Mouse (Mus musculus): ENCODE data around the gene Vps45.

Gene Vps45

DNA sequence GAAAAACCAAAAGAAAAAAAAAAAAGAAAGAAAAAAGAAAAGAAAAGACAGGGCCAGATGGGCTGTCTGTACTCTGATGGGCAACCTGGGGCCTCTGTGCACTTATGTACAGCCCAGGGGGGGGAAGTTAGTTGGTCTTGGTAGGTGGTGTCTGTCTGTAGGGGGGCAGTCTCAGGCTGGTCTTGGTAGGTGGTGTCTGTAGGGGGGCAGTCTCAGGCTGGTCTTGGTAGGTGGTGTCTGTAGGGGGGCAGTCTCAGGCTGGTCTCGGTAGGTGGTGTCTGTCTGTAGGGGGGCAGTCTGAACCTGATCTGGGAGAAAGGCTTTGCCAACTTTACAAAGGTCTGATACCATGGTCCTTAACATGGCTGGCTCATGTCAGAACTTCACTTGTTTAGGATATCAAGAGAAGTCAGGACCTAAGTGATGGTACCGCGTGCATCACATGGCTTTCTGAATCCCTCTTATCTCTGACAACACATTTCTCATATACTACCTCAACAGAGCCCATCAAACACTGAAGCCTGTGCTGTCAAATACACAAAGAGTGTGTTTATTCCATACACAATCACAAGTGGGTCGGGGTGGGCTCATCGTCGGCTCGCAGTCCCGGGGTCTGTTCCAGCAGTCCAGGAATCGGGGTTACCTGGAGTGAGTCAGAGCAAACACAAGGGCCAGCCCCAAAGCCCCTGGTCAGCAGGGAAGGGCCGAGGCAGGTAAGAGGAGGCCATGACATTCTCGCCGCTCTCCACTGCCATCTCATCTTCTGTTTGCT lies 58.8 kb downstream of the Vps45 start:
- no peak for DNase-seq (ENCODE audit: low read depth in 2 of 2, low spot score in 2 of 2)

DNA sequence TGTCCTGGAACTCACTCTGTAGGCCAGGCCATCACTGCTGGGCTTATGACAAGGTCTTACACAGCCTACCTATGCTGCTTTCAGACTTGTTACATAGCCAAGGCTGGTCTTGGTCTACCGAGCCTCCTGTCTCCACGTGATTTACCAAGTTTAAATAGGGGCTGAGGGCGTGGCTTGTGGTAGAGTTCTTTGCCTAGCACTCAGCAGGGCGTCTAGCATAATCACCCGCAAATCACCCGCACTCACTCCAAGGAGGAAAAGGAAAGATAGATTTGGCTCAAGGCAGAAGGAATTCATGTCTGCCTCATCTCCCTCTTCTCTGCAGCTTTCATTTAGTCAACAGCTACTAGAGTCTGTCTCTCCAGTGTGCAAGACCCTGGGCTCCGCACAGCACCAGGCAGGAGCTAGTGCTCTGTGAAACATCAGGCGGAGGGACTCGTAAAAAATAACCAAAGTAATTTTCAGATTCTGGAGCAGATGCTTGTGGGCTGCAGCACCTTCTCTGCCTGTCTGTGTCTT lies 61.0 kb downstream of the Vps45 start:
- peak; percentile 23 to 43 for DNase-seq (ENCODE audit: low read depth in 2 of 2, low spot score in 2 of 2)

DNA sequence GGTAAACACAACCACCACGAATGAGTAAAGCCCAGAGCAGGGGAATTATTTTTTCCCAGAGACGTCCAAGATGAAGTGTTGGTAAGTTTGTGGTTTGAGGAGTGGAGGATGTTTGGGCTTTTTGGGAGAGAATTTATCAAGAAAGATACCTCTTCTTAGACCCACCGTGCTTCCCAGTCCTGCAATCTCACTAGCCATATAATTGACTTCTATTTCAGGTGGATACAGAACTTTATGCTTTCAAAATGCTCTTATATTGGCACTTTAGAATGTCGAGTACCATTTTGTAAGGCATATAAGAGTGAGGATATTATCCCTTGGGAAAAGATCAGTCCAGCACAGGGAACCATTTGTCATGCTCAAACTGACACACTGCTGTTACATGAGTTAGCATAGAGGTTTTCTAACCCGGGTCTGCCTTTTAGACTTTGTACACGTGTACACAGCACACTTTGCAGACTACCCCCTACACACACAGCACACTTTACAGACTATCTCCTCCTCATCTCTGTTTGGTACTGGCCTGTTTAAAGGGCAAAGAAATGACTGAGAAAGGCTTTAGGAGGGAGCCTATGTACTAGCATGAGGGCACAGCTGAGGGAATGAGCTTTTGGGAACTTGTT lies 61.7 kb downstream of the Vps45 start:
- DNase-seq (ENCODE audit: low read depth in 2 of 2, low spot score in 2 of 2) = no peak

DNA sequence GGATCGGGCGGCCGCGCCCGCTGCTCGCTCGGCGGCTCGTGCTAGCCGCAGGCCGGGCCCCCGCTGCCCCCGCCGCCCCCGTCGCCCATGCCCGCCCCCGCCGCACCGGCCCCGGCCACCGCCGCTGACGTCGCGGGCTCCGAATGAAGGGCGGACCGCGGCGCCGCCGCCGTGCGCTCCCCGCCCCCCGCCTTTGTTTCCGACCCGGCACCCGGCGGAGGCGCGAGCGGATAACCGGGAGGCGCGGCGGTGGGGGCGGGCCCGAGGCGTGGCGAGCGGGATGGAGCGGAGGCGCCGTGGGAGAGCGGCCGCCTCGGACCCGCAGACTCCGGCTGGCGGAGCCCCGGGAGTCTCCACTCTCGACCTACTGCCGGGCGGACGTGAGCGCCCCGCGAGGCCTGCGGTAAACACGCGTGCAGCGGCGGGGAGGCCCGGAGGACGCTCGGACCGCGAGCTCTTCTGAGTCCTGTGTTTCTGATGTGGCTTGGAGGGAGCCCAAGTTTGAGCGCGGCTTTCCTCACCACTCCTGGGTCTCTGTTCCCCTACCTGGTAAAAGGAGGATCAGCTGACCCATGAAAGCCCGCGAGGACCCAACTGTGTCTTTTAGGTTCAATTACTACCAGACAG lies 62.4 kb downstream of the Vps45 start, which contains the start of gene Plekho1:
Plekho1 (minus strand) TSS at position 200 of the 627 bp plus-strand sequence.
- DNase-seq (ENCODE audit: low read depth in 2 of 2, low spot score in 2 of 2) = peak; percentile 19 to 29

DNA sequence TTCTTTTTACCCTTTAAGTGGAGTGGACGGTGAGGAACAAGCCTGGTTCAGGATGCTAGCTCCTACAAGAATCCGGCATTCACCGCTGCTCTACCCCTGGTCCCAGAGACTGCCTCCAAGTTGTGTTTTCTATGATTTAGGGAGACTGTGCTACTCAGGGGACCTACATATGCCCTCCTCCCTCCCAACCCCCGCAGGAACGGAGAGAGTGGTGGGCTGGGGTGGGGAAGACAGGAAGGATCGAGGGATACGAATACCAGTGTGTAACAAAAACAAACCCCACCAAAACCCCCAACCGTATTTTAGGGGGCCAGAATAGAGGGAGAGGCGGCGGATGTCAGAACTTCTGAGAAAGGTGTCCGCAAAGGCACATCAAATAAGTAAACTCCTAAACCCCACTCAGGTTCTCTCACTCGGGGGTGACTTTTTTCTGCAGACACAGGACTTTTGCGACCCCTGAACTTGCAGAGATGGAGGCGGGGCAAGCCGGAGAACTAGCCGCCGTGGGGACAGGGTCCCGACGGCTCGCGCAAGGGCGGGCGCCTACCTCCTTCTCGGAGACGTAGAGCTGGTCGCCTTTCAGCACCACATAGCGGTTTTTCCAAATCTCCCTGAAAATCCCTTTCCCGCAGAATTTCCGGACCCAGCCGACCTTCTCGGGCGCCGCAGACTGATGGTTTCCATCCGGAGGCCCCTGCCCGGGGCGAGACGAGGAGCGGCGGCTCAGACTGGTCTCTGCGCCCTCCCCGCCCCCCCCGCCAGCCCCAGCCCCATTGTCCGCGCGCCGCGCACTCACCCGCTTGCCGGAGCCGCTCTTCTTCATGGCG lies 63.1 kb downstream of the Vps45 start:
- DNase-seq (ENCODE audit: low read depth in 2 of 2, low spot score in 2 of 2) = peak; percentile 21 to 43

DNA sequence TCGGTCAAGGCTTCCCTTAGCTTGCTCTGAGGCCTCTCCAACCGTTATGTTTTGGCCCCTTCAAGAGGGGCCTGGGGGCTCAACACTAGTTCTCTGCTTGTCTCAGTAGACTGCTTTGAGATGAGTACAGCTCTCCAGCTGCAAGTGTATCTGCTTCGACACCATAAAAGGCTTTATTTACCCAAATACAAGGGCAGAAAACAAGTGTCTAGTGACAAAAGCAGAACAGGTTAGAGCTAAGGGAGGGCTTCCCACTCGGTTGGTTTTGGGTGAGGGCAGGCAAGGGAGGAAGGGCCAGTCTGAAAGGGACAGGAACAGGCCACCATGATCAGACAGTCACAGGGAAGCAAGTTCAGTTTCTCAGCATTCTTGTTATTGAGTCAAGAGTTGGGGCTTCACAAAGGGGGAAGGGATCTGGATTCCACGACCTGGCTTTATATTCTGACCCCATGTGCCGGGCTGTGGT lies 63.9 kb downstream of the Vps45 start:
- peak in 1 of 2 experiments; percentile 8 for DNase-seq (ENCODE audit: low read depth in 2 of 2, low spot score in 2 of 2)

DNA sequence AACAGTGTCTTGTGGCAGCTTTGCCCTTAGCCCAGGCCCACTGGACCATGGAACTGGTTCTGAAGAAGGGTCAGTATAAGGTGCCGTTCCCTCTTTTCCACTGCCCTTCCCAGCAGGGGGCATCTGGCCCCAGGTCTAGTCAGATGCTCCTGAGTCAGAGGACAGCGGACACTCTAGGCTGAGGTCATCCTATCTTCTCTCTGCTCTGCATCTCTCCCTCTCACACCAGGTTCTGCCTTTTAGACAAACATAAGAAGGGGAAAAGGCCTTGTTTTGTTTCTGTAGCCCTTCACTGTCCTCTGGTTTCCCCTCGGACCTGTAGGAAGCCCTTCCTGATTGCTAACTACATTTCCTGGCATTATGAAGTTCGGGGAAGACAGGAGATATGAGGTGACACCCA lies 64.4 kb downstream of the Vps45 start:
- DNase-seq (ENCODE audit: low read depth in 2 of 2, low spot score in 2 of 2) = no peak

DNA sequence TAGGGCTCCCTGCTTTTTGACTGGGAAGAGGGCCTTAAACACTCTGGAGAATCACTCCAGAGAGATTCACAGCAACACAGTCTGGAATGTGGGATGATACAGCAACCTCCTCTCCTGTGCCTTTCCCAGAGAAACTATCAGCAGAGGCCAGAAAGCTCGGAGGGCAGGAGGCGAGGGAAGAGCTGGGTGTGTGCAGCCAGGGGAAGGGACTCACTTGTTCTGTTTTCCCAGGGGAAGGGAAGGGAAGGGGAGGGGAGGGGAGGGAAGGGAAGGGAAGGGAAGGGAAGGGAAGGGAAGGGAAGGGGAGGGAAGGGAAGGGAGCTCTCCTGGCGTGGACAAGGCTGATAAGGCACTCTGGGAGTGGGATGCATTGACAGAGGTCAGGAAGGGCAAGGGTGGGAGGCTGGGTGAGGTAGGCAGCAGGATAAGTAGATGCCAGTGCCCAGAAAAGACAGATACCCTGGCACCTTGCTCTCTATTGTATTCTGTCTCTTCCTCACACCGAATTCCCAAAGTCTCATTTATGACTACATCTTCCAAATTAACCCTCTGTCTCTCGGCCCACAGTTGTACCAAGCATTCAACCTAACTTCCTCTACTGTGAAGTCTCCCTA lies 65.2 kb downstream of the Vps45 start:
- DNase-seq (ENCODE audit: low read depth in 2 of 2, low spot score in 2 of 2) = no peak

DNA sequence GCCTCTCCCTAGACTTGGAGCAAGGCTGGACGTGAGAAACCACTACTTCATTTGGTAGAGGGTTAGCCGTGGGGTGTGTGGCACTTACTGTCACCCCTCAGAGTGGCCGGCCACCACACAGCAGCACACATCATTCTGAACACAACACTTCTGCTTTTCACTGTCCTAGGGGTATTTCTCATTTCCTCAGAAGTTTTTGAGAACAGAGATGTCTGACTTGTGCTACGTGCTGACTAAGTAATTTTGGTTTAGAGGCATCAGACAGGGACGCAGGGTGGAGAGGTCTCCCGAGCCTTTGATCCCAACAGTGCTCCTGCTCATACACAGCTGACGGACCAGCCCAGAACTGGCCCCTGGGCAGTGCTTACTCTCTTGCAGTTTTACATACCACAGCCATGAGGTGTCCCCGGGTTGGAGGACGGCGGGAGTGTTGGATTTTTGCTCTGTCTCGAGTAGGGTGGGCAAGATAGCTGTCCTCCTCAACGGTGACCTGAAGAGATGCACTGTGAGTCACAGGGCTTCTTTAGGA lies 67.8 kb downstream of the Vps45 start:
- no peak for DNase-seq (ENCODE audit: low read depth in 2 of 2, low spot score in 2 of 2)

DNA sequence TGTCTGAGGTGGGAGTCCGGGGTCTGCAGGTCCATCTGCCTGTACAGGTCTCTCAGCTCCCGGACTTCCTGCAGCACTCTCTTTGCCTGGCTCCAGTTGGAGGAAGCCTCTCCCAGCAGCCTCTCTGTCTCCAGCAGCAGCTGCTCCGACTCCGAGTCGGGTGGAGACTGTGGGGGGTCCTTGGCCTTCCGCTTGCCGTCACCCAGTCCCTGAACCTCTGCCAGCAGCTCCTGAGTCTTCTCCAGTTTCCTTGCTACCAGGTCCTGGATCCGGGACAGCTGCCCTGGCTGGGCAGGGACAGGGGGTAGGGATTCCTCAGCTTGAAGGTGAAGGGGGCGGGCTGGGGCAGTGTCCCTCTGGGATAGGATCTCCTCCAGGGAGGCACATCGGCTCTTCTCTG lies 69.3 kb downstream of the Vps45 start:
- no peak for DNase-seq (ENCODE audit: low read depth in 2 of 2, low spot score in 2 of 2)

DNA sequence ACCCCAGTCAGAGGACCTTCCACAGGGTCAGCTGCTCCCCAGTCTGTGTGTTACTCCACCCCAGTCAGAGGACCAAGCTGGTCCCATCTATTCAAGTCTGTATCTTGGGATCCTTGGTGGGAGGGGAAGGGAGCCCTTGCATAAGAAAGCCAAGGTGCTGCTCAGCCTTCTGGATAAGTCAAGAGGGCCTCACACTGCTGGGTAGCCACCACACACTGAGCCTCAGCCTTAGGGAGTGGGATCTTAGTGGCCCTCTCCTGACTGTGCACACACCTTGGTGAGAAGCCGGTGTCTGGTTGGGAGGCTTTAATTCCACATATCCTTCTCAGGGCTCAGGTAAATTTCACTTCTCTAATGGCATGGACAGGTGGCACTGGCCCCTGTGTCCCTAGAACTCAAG lies 70.1 kb downstream of the Vps45 start:
- no peak for DNase-seq (ENCODE audit: low read depth in 2 of 2, low spot score in 2 of 2)

DNA sequence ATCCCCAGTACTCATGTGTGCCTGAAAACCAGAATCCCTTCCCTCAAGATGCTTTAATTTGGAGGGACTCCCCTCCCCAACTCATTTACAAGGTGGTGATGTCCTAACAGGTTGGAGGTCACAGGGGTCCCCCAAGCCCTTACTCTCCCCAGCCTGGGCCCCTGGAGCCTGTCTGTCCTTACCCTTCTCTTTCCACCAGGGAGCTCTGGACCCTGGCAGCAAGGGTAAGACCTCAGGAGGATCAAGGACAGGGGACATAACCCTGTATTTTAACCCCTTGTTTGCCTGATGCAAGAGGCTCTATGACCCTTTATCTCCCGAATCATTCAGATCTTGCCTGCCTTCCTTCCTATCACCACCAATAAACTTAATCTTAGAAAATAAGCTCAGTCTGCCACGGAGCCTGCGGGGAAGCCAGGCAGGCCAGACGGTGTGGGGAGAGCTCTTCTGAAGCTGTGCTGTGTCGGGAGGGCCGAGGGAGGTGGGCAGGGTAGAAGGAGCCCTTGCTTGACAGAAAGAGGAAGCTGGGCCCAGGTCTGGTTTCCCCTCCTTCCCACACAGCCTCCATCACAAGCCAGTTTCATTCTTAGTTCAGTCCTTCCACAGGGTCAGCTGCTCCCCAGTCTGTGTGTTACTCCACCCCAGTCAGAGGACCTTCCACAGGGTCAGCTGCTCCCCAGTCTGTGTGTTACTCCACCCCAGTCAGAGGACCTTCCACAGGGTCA lies 70.7 kb downstream of the Vps45 start:
- DNase-seq (ENCODE audit: low read depth in 2 of 2, low spot score in 2 of 2) = no peak

DNA sequence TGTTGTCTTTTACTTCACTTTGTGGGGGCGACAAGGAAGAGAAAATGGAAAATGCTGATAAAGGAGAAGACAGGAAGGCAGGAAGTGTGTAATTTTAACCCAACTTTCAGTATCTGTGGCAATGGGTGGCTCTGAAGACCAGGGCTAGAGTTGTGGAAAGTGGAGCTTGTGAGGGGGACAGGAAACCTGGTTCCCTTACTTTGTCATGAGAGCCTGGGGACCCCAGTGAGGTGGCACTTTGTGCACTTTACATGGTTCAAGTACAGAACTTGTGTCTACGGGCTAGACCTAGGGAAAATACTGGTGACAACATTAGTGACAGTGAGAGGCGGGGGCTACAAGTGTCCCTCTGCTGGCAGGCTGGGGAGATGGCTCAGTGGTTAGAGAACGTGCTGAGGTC lies 71.3 kb downstream of the Vps45 start:
- peak in 1 of 2 experiments; percentile 12 for DNase-seq (ENCODE audit: low read depth in 2 of 2, low spot score in 2 of 2)

DNA sequence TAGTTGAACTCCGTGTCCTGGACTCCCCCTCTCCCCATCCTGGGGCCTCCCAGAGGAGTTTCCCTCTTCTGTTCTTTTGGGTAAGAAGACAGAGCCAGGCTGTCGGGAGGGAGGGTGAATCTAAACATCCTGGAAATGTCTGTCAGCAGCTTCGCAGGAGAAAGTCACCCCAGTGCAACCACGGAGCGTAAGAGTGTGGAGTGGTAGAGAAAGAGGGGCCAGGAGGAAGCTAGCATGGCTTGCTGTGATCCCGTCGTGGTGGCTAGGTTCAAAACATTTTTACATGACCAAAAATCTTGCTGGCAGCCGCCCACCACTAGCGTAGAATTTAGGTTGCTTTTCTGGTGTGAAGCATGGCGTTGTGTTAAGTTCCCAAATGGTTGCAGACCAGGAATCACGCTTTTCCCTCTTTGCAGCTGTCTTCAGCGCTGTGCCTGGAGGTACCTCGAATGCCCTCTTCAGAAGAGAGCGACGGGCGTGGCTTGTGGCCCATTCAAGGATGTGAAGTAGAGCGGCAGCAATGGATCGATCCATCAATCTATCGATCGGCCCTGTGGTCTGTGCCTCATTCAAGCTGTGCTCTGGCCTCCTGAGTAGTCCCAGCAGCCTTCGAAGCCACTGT lies 72.2 kb downstream of the Vps45 start:
- DNase-seq (ENCODE audit: low read depth in 2 of 2, low spot score in 2 of 2) = peak in 1 of 2 experiments; percentile 44

DNA sequence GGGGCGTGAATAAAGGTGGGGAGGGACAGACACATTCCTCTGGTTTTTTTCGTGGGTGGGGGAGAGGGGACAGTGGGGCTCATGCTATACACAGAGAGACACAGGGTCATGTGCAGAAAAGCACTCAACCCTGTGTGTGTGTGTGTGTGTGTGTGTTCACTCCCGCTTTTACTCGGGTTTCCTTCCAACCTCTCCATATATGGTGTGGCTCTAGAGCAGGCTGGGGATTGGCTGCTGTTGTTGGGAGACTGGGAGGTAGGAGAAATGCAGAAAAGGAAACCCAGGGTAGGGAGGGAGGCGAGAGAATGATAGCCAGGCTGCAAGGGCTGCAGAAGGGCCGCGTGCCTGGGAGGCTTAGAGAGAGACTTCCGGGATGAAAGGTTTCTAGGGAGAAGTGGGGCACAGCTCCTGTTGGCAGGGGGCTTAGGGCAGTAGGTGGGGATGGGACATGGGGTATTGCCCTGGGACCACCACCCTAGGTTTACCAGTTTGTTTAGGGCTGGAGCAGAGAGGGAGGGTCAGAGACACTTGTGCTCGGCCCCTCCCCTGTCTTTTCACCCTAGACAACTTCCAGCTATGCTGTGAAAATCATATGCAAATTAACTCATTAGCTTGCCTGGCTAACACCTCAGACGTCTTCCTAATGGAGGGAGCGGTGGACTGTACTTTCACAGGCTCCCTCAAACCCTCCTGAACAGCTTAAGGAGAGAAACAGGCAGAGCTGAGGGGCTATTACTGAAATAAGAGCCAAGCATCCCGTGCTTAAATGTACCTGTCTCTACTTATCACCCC lies 72.9 kb downstream of the Vps45 start:
- DNase-seq (ENCODE audit: low read depth in 2 of 2, low spot score in 2 of 2) = no peak

DNA sequence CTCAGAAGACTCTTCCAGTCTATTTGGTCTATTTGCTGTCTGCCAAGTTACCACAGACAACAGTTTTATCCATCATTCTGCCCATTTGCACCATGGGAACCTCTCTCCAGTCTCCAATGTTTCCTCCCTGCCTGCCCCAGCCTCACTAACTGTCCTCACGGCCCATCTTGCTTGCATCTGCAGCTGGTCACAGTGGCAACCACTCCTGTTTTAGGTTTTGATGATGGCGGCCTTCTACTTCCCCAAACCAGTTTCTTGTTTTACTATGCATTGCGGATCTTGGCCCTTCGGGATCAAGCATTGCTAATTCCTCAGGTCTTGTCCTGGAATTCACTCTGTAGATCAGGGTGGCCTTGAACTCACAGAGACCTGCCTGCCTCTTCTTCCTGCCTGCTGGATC lies 76.1 kb downstream of the Vps45 start:
- DNase-seq (ENCODE audit: low read depth in 2 of 2, low spot score in 2 of 2) = no peak

DNA sequence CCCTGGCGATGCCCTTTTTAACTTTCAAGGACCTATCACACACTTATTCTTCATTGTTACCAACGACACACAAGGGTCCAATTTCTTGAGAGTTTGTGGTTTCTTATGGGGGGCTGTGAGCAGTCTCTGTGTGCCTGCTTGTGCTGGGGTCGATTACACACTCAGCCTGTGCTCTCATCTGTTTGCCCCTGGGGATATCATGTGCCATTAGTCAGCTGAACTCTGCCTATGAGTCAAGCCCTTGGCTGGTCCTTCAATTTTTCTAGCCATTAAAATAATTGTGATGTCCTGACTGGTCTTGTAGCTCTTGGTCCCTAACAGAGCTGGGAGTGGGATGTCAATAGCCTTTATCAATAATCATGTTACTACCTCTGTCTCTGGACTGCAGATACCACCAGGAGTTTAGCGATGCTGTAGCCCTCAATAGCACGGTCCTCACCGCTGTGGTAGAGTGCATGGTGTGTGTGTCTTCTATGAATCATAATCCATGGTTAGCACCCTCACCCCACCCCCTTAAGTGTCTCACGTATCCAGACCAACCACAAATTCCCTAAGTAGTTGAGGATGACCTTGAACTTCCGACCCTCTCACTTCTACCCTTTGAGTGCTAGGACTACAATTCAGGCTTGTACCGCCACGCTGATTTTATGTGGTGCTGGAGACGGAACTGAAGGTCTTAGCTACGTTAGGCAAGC lies 77.8 kb downstream of the Vps45 start:
- no peak for DNase-seq (ENCODE audit: low read depth in 2 of 2, low spot score in 2 of 2)

DNA sequence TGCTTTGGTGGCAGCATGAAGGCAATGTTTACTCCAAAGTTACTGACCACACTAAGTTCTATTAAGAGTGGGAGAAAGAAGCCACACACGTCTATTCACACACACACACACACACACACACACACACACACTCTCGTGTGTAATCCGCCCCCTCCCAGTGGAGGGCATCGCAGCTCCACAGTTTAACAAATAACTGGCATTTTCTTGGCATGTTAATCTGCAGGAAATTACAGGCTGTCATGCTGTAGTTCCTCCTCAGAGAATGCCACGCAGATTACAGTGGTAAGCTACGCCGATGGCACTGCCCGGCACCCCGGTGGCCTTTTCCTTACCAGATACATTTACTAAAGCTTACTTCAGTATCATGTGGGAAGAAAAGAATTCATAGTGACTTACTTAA lies 80.0 kb downstream of the Vps45 start:
- DNase-seq (ENCODE audit: low read depth in 2 of 2, low spot score in 2 of 2) = no peak

Measured in CD8-positive naive resting alpha-beta T cell, adult 2 months (primary cell).